Mouse (Mus musculus) macrophage (primary cell): ENCODE results near the gene Prkcd. TPM values are rescaled to one million over a fixed set of nuclear protein-coding genes. Genes with fewer than 3 reads are reported as not detected.
A peak's percentile ranks its signal among the peaks of the same experiment; 100 is the strongest.

Experiments
- H3K27ac ChIP-seq: fragments of 350-480 bp; formaldehyde crosslinking; 2 replicates; pipeline ENCODE4 v1.9.0; 2021
- H3K36me3 ChIP-seq: fragments of 350-480 bp; formaldehyde crosslinking; 2 replicates; pipeline ENCODE4 v1.9.0; 2021; ENCODE audit errors: inconsistent target
- H3K4me3 ChIP-seq: fragments of 350-480 bp; formaldehyde crosslinking; 2 replicates; pipeline ENCODE4 v1.9.0; 2021; ENCODE audit errors: inconsistent target
- H3K79me2 ChIP-seq: fragments of 350-480 bp; formaldehyde crosslinking; 2 replicates; pipeline ENCODE4 v1.9.0; 2021; ENCODE audit errors: inconsistent target
- WGBS: methylation state at CpG from one replicate; pipeline ENCODE4 v1.1.7; 2026; ENCODE audit warnings: inconsistent platforms; ENCODE audit not compliant: missing documents; 5-methylcytosine and 5-hydroxymethylcytosine counted together
- polyA plus RNA-seq: library from polyadenylated mRNA; stranded (reverse); fragments of 250-400 nt; gene quantifications from 3 replicates; pipeline ENCODE4 v1.2.4, GENCODE M21; 2018; ENCODE audit warnings: inconsistent platforms

The Prkcd gene
- polyA plus RNA-seq, 1 experiment from 2014 or later, result 176 TPM

DNA sequence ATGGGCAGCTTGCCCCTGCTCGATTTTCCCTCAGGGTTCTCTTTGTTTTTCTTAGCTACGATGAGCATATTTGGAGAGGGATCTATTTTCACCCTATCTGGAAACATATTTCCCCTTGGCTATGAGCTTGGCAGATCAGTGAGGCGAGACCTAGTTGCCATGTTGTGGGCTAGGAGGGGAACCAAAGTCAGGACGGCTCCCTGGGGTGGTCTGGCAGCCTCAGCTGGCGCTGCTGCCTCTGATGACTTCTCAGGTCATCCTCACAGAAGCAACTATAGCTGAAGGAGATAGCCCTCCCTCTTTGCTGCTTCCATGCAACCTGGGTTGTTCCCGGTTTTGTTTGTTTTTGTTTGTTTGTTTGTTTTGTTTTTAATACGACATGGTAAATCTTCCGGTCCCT lies 19.1 kb upstream of the Prkcd start:
- H3K4me3 ChIP-seq, result no peak overlapping the region
- no peaks in the 10 kb centered on the region for H3K79me2 ChIP-seq
- 84% methylated on average over 8 of the region's 8 CpGs for WGBS
- H3K27ac ChIP-seq, result no peak overlapping the region
- no peaks in the 10 kb centered on the region for H3K36me3 ChIP-seq

DNA sequence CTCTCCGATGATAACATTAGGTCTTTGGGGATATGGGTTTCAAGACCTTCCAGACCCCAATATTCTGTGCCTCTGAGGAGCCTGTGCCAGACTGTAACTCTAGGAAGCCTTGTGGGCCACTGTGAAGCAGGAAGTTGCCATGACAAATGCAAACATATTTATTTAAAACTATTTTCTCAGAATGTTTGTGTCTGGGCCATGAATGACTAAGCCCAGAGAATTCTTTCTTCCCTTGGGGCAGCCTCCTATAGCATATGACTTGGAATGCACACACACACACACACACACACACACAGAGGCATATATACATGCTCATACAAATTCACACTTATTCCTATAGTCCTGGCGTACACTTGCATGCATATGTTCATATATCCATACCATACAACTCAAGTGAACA lies 18.0 kb upstream of the Prkcd start:
- no peak overlapping the region for H3K4me3 ChIP-seq
- WGBS, result 93% methylated on average over 2 of the region's 2 CpGs
- no peaks in the 10 kb centered on the region for H3K79me2 ChIP-seq
- H3K27ac ChIP-seq, result no peak overlapping the region
- no peaks in the 10 kb centered on the region for H3K36me3 ChIP-seq

DNA sequence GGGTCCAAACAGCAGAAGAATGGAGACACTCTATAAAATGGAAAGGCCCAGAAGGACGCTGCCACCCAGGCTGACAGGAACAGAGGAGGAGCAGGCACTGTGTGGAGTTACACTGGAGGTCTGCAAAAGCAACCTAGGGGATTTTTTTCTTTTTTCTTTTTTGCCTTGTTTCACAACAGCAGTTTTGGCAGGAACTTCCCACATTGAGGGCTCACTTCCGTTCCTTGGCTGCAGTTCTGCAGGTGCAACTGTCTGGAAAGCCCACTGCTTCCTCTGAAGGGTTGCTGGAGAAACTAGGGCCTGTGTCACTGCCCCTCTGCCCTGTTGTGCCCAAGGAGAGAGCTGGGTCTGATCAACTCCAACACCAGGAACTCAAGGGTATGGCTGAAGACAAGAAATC lies 15.7 kb upstream of the Prkcd start:
- H3K36me3 ChIP-seq, result no peaks in the 10 kb centered on the region
- H3K27ac ChIP-seq, result peak overlapping the region; percentile 25
- 7% methylated on average over 2 of the region's 2 CpGs for WGBS
- H3K79me2 ChIP-seq, result no peaks in the 10 kb centered on the region
- H3K4me3 ChIP-seq, result no peak overlapping the region

DNA sequence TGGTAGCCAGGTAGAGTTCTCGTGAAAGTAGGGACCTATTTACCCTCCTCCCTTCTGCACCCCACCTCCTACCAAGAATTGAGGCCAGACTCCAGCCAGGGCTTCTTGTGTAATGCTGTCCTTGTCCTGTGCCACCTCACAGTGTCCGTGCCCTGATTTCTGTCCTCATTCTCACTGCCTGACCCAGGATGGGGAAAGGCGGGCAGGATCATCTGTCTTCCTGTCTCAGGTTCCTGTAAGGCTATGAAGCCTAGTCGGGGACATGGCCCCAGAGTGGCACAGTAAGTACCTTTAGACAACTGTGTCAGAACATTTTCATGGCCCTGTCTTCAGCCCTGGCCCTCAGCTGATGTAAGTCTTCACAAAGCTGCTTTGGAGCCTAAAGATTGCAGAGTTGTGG lies 12.7 kb upstream of the Prkcd start:
- 74% methylated on average over 4 of the region's 4 CpGs for WGBS
- no peaks in the 10 kb centered on the region for H3K79me2 ChIP-seq
- no peak overlapping the region for H3K4me3 ChIP-seq
- no peaks in the 10 kb centered on the region for H3K36me3 ChIP-seq
- H3K27ac ChIP-seq, result no peak overlapping the region

DNA sequence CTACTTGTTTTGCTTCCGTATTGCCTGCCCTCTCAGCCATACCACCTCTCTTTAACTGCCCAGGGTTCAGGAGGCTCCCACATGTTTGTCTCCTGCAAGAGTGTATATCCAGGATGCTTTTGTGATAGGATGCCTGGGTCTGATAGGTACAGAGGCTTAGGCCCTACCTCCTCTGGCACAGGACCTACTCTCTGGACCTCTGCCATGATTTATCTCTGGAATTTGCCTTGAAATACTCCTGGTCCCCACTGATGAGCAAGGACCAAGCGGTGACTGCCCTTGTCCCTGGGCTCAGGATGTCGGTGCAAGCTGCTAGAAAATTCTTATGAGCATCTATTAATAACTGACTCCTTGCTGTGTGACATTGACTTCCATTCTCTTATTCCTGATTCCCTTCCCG lies 12.0 kb upstream of the Prkcd start:
- H3K79me2 ChIP-seq, result no peaks in the 10 kb centered on the region
- H3K4me3 ChIP-seq, result no peak overlapping the region
- no peak overlapping the region for H3K27ac ChIP-seq
- no peaks in the 10 kb centered on the region for H3K36me3 ChIP-seq
- 91% methylated on average over 4 of the region's 4 CpGs for WGBS

DNA sequence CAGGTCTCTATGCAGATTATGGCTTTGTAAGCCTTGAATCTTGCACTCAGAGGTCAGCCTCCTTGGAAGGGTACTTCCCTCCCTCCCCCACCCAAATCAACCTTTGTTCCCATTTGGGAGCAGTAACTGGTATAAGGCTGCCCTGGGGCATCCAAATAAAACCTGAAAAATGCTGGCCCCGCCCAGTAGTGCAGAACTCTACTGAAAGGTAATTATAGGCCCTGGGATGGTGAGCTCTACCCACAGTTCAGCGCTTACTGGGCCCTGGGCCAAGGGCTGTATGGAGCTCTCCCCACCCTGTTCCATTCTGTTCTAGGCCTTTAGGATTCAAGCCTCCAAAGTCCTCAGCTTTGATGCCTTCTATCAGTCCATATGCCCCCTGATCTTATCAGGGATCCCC lies 11.1 kb upstream of the Prkcd start:
- Histone ChIP-seq H3K79me2 (no peaks in the 10 kb centered on the region), H3K36me3 (no peaks in the 10 kb centered on the region), H3K4me3 (no peak overlapping the region), H3K27ac (no peak overlapping the region)
- WGBS, result 91% methylated on average over 2 of the region's 2 CpGs

DNA sequence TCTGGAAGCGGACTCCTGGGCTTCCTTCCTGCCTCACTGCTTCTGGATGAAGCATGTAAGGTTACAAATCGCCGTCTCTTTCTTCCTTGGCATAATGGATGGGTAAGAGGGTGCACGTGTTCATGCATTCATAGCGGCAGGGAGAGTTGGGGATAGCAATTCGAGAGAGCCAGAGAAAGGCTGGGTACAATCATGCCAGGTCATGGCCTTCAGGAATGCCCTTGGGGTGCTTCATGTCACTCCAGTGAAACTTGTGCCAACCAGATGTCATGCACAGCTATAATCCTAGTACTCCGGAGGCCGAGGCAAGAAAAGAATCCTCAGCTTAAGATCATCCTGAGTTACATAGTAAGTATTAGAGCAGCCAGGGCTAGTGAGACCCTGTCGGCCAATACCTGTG lies 10.5 kb upstream of the Prkcd start:
- no peaks in the 10 kb centered on the region for H3K79me2 ChIP-seq
- no peak overlapping the region for H3K4me3 ChIP-seq
- H3K36me3 ChIP-seq, result no peaks in the 10 kb centered on the region
- 93% methylated on average over 9 of the region's 9 CpGs for WGBS
- H3K27ac ChIP-seq, result no peak overlapping the region

DNA sequence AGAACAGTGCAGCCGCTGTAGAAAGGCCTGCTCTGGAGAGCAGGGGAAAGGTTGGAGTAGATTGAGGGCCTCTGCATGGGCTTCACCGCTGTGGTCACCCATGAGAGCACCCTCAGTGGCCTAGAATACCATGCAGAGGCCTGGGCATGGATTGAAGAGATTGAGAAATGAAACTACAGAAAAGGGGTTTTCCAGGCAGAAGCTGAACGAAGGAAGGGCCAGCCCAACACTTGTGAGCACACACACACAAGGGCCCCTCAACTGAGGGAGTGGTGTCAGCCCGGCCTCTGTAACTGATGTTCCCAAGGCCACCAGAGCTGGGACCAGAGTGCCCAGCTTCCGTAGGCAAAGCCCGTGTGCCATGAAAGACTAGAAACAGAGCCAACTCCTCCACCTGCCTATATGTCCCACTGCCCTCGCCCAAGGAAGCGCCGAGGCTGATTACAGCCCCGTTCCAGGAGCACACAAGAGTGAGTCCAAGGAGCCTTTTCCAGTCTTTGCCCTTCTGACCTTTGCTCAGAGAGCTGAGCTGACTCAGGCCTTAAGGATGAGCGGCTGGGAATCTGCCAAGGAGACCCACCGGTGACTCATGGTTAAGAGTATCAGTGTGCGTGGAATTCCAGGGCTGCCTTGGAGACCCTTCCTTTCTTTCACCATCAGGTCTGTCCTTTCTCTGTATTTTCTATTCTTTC lies 9.4 kb upstream of the Prkcd start:
- Histone ChIP-seq H3K36me3 (no peaks in the 10 kb centered on the region), H3K27ac (no peak overlapping the region), H3K79me2 (no peaks in the 10 kb centered on the region), H3K4me3 (no peak overlapping the region)
- 84% methylated on average over 13 of the region's 13 CpGs for whole genome bisulfite sequencing

DNA sequence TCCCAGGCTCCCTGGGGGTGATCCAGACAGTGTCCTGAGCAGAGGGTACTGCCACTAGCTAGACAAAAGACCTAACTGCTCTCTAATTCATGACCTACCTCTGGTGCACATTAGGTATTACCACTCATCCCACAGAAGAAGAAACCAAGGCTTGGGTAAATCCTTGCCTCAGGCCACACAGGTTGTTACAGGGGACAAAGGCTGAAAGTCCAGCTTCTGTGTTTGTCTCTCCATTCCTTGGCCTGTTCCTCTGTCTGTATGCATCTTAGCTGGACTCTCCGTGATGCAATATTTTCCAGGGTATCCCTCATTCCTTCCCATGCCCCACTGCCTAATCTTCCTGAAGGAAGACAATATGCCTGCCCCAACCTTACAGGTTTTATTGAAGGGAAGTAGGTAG lies 8.4 kb upstream of the Prkcd start:
- no peak overlapping the region for H3K4me3 ChIP-seq
- H3K79me2 ChIP-seq, result no peaks in the 10 kb centered on the region
- no peak overlapping the region for H3K27ac ChIP-seq
- WGBS, result 89% methylated on average over 1 of the region's 1 CpGs
- H3K36me3 ChIP-seq, result no peaks in the 10 kb centered on the region

DNA sequence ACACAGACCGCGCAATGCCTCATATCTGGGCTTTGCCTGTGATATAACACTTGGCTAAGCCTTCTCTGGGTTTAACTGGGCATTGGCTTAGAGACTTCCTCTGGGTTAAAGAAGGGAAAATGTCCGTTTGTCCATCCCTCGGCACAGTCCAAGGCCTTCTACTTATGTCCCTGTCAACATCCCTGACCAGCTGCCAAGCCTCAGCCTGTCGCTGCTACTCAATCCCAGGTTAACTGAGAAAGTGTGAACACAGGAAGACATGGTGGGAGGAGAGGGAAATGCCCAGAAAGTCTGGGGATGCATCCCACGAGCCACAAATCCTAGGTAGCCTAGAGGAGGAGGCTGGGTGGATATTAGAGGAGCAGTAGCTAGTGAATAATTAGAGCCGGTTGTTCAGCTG lies 7.7 kb upstream of the Prkcd start:
- H3K4me3 ChIP-seq, result no peak overlapping the region
- no peaks in the 10 kb centered on the region for H3K36me3 ChIP-seq
- no peaks in the 10 kb centered on the region for H3K79me2 ChIP-seq
- H3K27ac ChIP-seq, result no peak overlapping the region
- 83% methylated on average over 7 of the region's 7 CpGs for WGBS

DNA sequence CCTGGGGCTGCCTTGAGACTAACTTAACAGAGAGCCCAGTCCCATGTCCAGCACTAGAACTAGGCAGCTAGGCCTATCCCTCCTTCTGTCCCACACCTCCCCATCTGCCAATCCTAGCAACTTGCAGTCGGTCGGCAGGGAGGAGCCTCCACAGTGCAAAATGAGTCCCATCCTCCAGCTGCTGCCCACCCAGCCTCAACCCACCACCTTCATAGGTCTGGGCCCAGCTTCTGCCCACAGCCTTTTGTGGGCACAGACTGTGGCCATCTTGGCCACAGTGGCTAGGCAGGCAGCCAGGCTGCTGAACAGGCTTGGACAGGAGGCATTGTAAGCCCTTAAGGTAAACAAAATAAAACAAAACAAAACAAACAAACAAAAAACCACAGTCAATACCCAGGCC lies 5.8 kb upstream of the Prkcd start:
- no peak overlapping the region for H3K4me3 ChIP-seq
- H3K79me2 ChIP-seq, result no peaks in the 10 kb centered on the region
- no peaks in the 10 kb centered on the region for H3K36me3 ChIP-seq
- peak overlapping the region; percentile 86 for H3K27ac ChIP-seq
- WGBS, result 35% methylated on average over 2 of the region's 2 CpGs

DNA sequence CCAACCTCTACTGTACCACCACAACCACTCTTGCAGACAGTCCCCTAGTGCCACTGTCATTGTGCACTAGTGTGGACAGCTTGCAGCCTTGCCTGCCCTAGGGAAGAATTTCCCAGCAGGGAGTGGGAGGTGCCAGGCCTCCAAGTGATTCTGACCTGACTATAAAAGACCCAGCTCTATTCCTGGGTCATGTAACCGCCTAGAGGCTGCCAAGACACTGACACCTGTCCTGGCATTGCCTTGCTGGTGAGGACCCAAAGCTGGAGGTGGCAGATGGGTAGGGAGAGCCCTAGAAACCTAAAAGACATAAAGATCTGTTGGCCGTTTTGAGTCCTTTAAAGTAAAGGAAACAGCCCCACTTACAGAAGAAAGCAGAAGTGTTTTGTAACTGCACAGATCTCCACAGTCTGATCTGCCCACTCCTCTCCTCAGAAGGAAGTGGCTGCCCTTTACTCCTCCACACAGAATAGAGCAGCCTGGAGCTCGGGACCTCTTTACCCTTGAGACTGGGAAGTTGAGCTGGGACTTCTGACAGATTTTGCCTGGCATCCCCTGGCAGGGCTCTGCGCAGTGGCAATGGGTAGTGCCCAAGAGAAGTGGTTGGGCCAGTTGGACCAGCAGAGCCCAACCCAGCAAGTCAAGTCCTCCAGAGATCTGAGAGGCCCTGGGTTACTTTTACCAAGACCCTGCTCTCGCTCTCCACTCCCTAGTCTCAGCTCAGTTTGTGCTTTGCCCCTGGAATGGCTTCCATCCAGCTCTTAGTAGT lies 5.0 kb upstream of the Prkcd start:
- no peak overlapping the region for H3K4me3 ChIP-seq
- H3K79me2 ChIP-seq, result no peaks in the 10 kb centered on the region
- no peaks in the 10 kb centered on the region for H3K36me3 ChIP-seq
- peak overlapping the region; percentile 86 for H3K27ac ChIP-seq
- WGBS, result 12% methylated on average over 5 of the region's 5 CpGs

DNA sequence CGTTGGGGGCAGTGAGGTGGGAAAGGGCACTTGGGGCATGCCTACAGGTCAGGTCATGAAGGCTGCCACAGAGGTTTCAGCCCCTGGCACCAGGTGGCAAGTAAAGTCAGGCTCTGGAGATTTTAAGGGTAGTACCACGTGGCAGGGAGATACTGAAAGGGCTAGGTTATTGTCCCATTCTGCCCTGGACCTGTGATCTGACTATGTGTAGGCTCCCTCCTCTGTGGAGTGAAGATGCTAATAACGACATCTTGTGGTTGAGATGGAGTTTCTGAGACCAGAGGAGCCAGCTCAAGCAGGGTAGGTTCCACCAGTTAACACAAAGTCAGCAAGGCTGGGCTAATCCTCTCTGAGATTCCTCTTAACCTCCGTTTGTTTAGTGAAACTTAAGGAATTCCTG lies 3.8 kb upstream of the Prkcd start:
- Histone ChIP-seq H3K4me3 (no peak overlapping the region), H3K79me2 (peaks cover 10% of the 10 kb centered on the region), H3K27ac (peak overlapping the region; percentile 86), H3K36me3 (no peaks in the 10 kb centered on the region)
- WGBS, result 58% methylated on average over 4 of the region's 4 CpGs

DNA sequence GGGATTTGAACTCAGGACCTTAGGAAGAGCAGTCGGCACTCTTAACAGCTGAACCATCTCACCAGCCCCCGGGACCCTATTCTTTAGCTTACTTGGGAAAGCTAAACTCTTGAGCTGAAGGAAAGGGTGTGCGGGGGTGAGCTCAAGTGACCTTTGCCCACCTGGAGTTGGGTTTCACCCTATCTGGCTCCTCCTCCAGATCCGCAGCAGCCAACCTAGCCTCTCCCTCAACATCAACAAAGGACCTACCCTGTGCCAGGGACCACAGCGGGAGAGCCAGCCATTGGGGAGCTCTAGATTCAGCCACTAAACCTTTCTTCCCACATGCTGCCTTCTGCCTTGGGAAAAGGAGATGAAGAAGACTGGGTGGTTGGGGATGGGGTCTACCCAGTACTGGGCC lies 2.2 kb upstream of the Prkcd start:
- Histone ChIP-seq H3K36me3 (no peaks in the 10 kb centered on the region), H3K79me2 (peaks cover 26% of the 10 kb centered on the region), H3K4me3 (no peak overlapping the region), H3K27ac (peak overlapping the region; percentile 90)
- 87% methylated on average over 5 of the region's 5 CpGs for WGBS
